Mouse (Mus musculus): ENCODE results near the gene Arhgef40.

The Arhgef40 gene

GRCm38 (mm10) chr14:51997483-51997882, 13.0 kb downstream of the Arhgef40 start:
- DNase-seq (ENCODE audit: inconsistent age in 2 of 2, low spot score in 1 of 2): peak in 1 of 2 experiments; percentile 21

- DNase-seq (ENCODE audit: inconsistent age in 2 of 2, low spot score in 1 of 2): peak; percentile 21 to 55
Observed at GRCm38 (mm10) chr14:52003981-52004495, 19.5 kb downstream of the Arhgef40 start.

- DNase-seq (ENCODE audit: inconsistent age in 2 of 2, low spot score in 1 of 2): peak in 1 of 2 experiments; percentile 29
Observed at GRCm38 (mm10) chr14:52005141-52005540, 20.6 kb downstream of the Arhgef40 start.

GRCm38 (mm10) chr14:52005616-52006015, 21.1 kb downstream of the Arhgef40 start:
- DNase-seq (ENCODE audit: inconsistent age in 2 of 2, low spot score in 1 of 2): peak in 1 of 2 experiments; percentile 27

GRCm38 (mm10) chr14:52006241-52006640, 21.7 kb downstream of the Arhgef40 start:
- DNase-seq (ENCODE audit: inconsistent age in 2 of 2, low spot score in 1 of 2): no peak

GRCm38 (mm10) chr14:52006771-52007170, 22.3 kb downstream of the Arhgef40 start:
- DNase-seq (ENCODE audit: inconsistent age in 2 of 2, low spot score in 1 of 2): peak; percentile 21 to 39

- DNase-seq (ENCODE audit: inconsistent age in 2 of 2, low spot score in 1 of 2): peak; percentile 91 to 97
Observed at GRCm38 (mm10) chr14:52008321-52009203, 24.0 kb downstream of the Arhgef40 start.

- no peak for DNase-seq (ENCODE audit: inconsistent age in 2 of 2, low spot score in 1 of 2)
Observed at GRCm38 (mm10) chr14:52009361-52009760, 24.8 kb downstream of the Arhgef40 start.

- DNase-seq (ENCODE audit: inconsistent age in 2 of 2, low spot score in 1 of 2): peak in 1 of 2 experiments; percentile 36
Observed at GRCm38 (mm10) chr14:52009841-52010240, 25.3 kb downstream of the Arhgef40 start.

GRCm38 (mm10) chr14:52010446-52011111, 26.1 kb downstream of the Arhgef40 start:
- peak in 1 of 2 experiments; percentile 55 for DNase-seq (ENCODE audit: inconsistent age in 2 of 2, low spot score in 1 of 2)

GRCm38 (mm10) chr14:52011683-52012082, 27.2 kb downstream of the Arhgef40 start:
- peak in 1 of 2 experiments; percentile 36 for DNase-seq (ENCODE audit: inconsistent age in 2 of 2, low spot score in 1 of 2)

GRCm38 (mm10) chr14:52012085-52012484, 27.6 kb downstream of the Arhgef40 start:
- peak in 1 of 2 experiments; percentile 23 for DNase-seq (ENCODE audit: inconsistent age in 2 of 2, low spot score in 1 of 2)

GRCm38 (mm10) chr14:52012553-52012952, 28.0 kb downstream of the Arhgef40 start:
- DNase-seq (ENCODE audit: inconsistent age in 2 of 2, low spot score in 1 of 2): peak in 1 of 2 experiments; percentile 45

GRCm38 (mm10) chr14:52013021-52013610, 28.6 kb downstream of the Arhgef40 start:
- DNase-seq (ENCODE audit: inconsistent age in 2 of 2, low spot score in 1 of 2): no peak

GRCm38 (mm10) chr14:52013771-52014219, 29.3 kb downstream of the Arhgef40 start:
- DNase-seq (ENCODE audit: inconsistent age in 2 of 2, low spot score in 1 of 2): peak; percentile 69 to 86

GRCm38 (mm10) chr14:52014271-52014760, 29.8 kb downstream of the Arhgef40 start:
- DNase-seq (ENCODE audit: inconsistent age in 2 of 2, low spot score in 1 of 2): peak in 1 of 2 experiments; percentile 38

GRCm38 (mm10) chr14:52014761-52015311, 30.3 kb downstream of the Arhgef40 start:
- peak; percentile 69 to 90 for DNase-seq (ENCODE audit: inconsistent age in 2 of 2, low spot score in 1 of 2)

- peak in 1 of 2 experiments; percentile 71 for DNase-seq (ENCODE audit: inconsistent age in 2 of 2, low spot score in 1 of 2)
Observed at GRCm38 (mm10) chr14:52015445-52016100, 31.1 kb downstream of the Arhgef40 start, which contains the start of gene Tmem253. Tmem253 (plus strand) TSS chr14:52015658.

GRCm38 (mm10) chr14:52016625-52017405, 32.3 kb downstream of the Arhgef40 start:
- no peak for DNase-seq (ENCODE audit: inconsistent age in 2 of 2, low spot score in 1 of 2)

Measured in adrenal gland, adult (tissue).